Mouse (Mus musculus) thymus, adult 2 months (tissue): ENCODE measurements at regions not wholly inside any gene's neighbourhood (a gene's known extent, or its start where the extent isn't known, plus 50 kb on each side); places are given as distances from the start of the nearest gene placed in this dataset.

Source experiments
- DNase-seq: peaks from one replicate; pipeline ENCODE4 v3.0.0; 2021
- H3K27ac ChIP-seq: fragments of 200-500 bp; 2 replicates; pipeline ENCODE4 v1.5.1; 2012; ENCODE audit warnings: low read length, control low read depth; ENCODE audit not compliant: control insufficient read depth, insufficient read depth
- H3K27me3 ChIP-seq: fragments of 200-500 bp; 2 replicates; pipeline ENCODE4 v1.6.1; 2012; ENCODE audit warnings: mild to moderate bottlenecking, low read length, moderate library complexity, mixed read lengths; ENCODE audit not compliant: control insufficient read depth, insufficient read depth
- H3K36me3 ChIP-seq: fragments of 200-500 bp; 2 replicates; pipeline ENCODE4 v1.6.1; 2012; ENCODE audit warnings: mild to moderate bottlenecking, low read length, moderate library complexity; ENCODE audit not compliant: control insufficient read depth, insufficient read depth
- H3K4me1 ChIP-seq: fragments of 200-500 bp; replicated peaks from 2 replicates; pipeline ENCODE4 v1.6.1; 2012; ENCODE audit warnings: low read length; ENCODE audit not compliant: control insufficient read depth, insufficient read depth
- H3K4me3 ChIP-seq: fragments of 200-500 bp; 2 replicates; pipeline ENCODE4 v1.5.1; 2012; ENCODE audit warnings: mild to moderate bottlenecking, low read length, control low read depth, moderate library complexity; ENCODE audit not compliant: control insufficient read depth, insufficient read depth
- CTCF ChIP-seq: fragments of 200-500 bp; IDR thresholded peaks from 2 replicates; pipeline ENCODE4 v1.5.1; 2012; ENCODE audit warnings: mild to moderate bottlenecking, control low read depth, low read length, moderate library complexity, borderline replicate concordance; ENCODE audit not compliant: control insufficient read depth, poor library complexity, insufficient read depth; ENCODE audit errors: extremely low read depth
- POLR2A ChIP-seq: fragments of 200-500 bp; IDR thresholded peaks from 2 replicates; pipeline ENCODE4 v1.6.1; 2012; ENCODE audit warnings: mild to moderate bottlenecking, low read length, control low read depth, moderate library complexity; ENCODE audit not compliant: control insufficient read depth, poor library complexity, insufficient read depth; ENCODE audit errors: extremely low read depth
- WGBS: fragments of 180-500 bp; shearing (Covaris S2); methylation state at CpG from one replicate; pipeline ENCODE4 v1.1.7; 2018; 5-methylcytosine and 5-hydroxymethylcytosine counted together

- H3K4me1 ChIP-seq = peaks cover 10% of the 10 kb centered on the region
- H3K4me3 ChIP-seq = no peak overlapping the region
- no peak for DNase-seq
- no peaks in the 10 kb centered on the region for H3K27me3 ChIP-seq
- H3K36me3 ChIP-seq = no peaks in the 10 kb centered on the region
- WGBS = 83% methylated on average over 5 of the region's 5 CpGs
- TF ChIP-seq POLR2A (no peak), CTCF (no peak)
- H3K27ac ChIP-seq = no peak overlapping the region
Measured at GRCm38 (mm10) chr13:112101421-112101756, 186.9 kb upstream of the Ankrd55 start.

- Histone ChIP-seq H3K36me3 (no peaks in the 10 kb centered on the region), H3K4me3 (no peak overlapping the region), H3K27me3 (no peaks in the 10 kb centered on the region), H3K27ac (no peak overlapping the region), H3K4me1 (peaks cover 7% of the 10 kb centered on the region)
- WGBS = 92% methylated on average over 3 of the region's 3 CpGs
- no peak for DNase-seq
- TF ChIP-seq POLR2A = no peak
- TF ChIP-seq CTCF = no peak
Measured at GRCm38 (mm10) chr13:112105953-112106352, 182.3 kb upstream of the Ankrd55 start.

GRCm38 (mm10) chr13:112114741-112115201 is 173.5 kb upstream of the Ankrd55 start:
- TF ChIP-seq POLR2A = no peak
- no peak for TF ChIP-seq CTCF
- DNase-seq = no peak
- WGBS = 83% methylated on average over 7 of the region's 7 CpGs
- Histone ChIP-seq H3K36me3 (no peaks in the 10 kb centered on the region), H3K27me3 (no peaks in the 10 kb centered on the region), H3K4me1 (no peaks in the 10 kb centered on the region), H3K4me3 (no peak overlapping the region), H3K27ac (no peak overlapping the region)

- H3K4me1 ChIP-seq = no peaks in the 10 kb centered on the region
- H3K27me3 ChIP-seq = no peaks in the 10 kb centered on the region
- TF ChIP-seq POLR2A (no peak), CTCF (no peak)
- DNase-seq = no peak
- H3K27ac ChIP-seq = no peak overlapping the region
- no peak overlapping the region for H3K4me3 ChIP-seq
- no peaks in the 10 kb centered on the region for H3K36me3 ChIP-seq
- 36% methylated on average over 9 of the region's 9 CpGs for WGBS
Measured at GRCm38 (mm10) chr13:112116101-112116726, 172.0 kb upstream of the Ankrd55 start.

- DNase-seq = no peak
- TF ChIP-seq CTCF = no peak
- TF ChIP-seq POLR2A = no peak
- Histone ChIP-seq H3K27ac (no peak overlapping the region), H3K4me1 (no peaks in the 10 kb centered on the region), H3K36me3 (no peaks in the 10 kb centered on the region), H3K27me3 (no peaks in the 10 kb centered on the region), H3K4me3 (no peak overlapping the region)
- WGBS = 96% methylated on average over 3 of the region's 3 CpGs
Measured at GRCm38 (mm10) chr13:112118564-112118963, 169.7 kb upstream of the Ankrd55 start.

- Histone ChIP-seq H3K27me3 (no peaks in the 10 kb centered on the region), H3K4me1 (no peaks in the 10 kb centered on the region), H3K4me3 (no peak overlapping the region), H3K36me3 (no peaks in the 10 kb centered on the region), H3K27ac (no peak overlapping the region)
- 83% methylated on average over 11 of the region's 11 CpGs for WGBS
- DNase-seq = no peak
- TF ChIP-seq POLR2A (no peak), CTCF (no peak)
Measured at GRCm38 (mm10) chr13:112119611-112120041, 168.6 kb upstream of the Ankrd55 start.

- WGBS = 92% methylated on average over 4 of the region's 4 CpGs
- Histone ChIP-seq H3K4me3 (no peak overlapping the region), H3K4me1 (no peaks in the 10 kb centered on the region), H3K27me3 (no peaks in the 10 kb centered on the region), H3K27ac (no peak overlapping the region), H3K36me3 (no peaks in the 10 kb centered on the region)
- TF ChIP-seq POLR2A (no peak), CTCF (no peak)
- no peak for DNase-seq
Measured at GRCm38 (mm10) chr13:112120346-112120745, 167.9 kb upstream of the Ankrd55 start.

- WGBS = 95% methylated on average over 9 of the region's 9 CpGs
- H3K36me3 ChIP-seq = no peaks in the 10 kb centered on the region
- no peak overlapping the region for H3K4me3 ChIP-seq
- H3K27me3 ChIP-seq = no peaks in the 10 kb centered on the region
- H3K4me1 ChIP-seq = no peaks in the 10 kb centered on the region
- TF ChIP-seq POLR2A (no peak), CTCF (no peak)
- DNase-seq = no peak
- H3K27ac ChIP-seq = no peak overlapping the region
Measured at GRCm38 (mm10) chr13:112121110-112121509, 167.1 kb upstream of the Ankrd55 start.
